Mouse (Mus musculus): Measurements from ENCODE around the gene Actg2. TPM values are rescaled to one million over a fixed set of nuclear protein-coding genes. Genes with fewer than 3 reads are reported as not detected.

Actg2 gene
- polyA plus RNA-seq, 2 experiments = 2.3 to 2.4 TPM

GRCm38 (mm10) chr6:83507168-83507546, 28.9 kb downstream of the Actg2 start:
- Histone ChIP-seq H3K4me2 (ENCODE audit: low read depth) (peak overlapping the region; percentile 94), H3K9ac (replicated peaks) (peak overlapping the region; percentile 55), H3K27ac (peak overlapping the region; percentile 81), H3K27me3 (ENCODE audit: control insufficient read depth, insufficient read depth, low read length) (no peaks in the 10 kb centered on the region), H3K9me3 (ENCODE audit: control insufficient read depth, low read length) (no peaks in the 10 kb centered on the region), H3K4me3 (ENCODE audit: insufficient read depth in 1 of 2, low read depth in 2 of 2, low read length in 2 of 2) (peak overlapping the region; percentile 44 to 82), H3K36me3 (replicated peaks; ENCODE audit: control insufficient read depth, insufficient read depth, low read depth) (no peaks in the 10 kb centered on the region), H3K4me1 (replicated peaks; ENCODE audit: control insufficient read depth in 2 of 2, insufficient read depth in 2 of 2, low read length in 1 of 2) (peaks cover 20 to 22% of the 10 kb centered on the region in 2 experiments)
- 20% methylated on average over 6 of the region's 6 CpGs for WGBS (ENCODE audit: insufficient replicate concordance)
- peak; percentile 11; the same call in 1 of the 2 replicates for ATAC-seq (ENCODE audit: insufficient read depth)
- DNase-seq (ENCODE audit: low read depth in 3 of 3, low spot score in 3 of 3) = no peak
- TF ChIP-seq EP300 (IDR thresholded peaks at IDR 0.05; ENCODE audit: low read depth) (0 out of 2 replicates have a peak, but pooled peaks have one; percentile 4), CTCF (IDR thresholded peaks at IDR 0.05; ENCODE audit: low read depth) (no peak)

DNA sequence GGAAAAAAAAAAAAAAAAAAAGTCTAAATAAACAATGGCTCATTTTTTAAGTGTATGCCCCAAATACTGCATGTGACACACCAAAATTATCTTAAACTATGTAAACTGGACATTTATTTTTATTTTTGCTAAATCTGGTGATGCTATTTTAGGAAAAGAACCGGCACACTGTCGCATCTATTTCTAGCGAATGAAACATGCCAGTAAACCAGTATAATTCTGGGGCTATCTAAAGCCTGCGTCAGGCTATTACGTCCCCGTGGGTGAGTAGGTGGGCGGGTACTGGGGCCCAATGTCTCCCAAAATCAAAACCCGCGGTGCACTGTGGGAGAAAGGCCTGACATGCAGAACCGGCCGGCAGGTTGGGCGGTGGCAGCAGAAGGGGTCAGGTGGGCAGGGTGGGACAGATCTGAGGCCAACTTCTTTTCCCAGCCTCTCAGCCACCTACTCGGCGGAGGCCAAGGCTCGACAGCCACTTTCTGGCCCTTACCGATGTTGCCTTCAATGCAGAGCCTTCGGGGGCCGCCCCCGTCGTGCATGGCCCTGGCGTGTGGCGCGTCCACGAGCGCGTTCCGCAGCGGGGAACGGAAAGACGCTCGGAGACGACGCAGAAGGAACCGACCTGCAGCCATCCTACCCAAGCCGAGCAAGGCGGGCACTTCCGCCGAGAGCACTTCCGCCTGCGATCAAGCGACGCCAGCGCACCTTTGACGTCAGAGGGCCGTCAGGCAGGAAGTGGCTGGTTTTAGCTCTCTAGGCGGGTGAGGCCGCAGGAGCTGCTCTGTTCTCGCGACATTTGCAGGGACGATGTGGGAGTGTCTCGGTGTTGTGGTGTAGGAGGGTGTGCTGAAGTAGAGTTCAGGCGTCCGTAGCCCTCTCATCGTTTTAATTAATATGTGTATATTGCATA, 29.6 kb downstream of the Actg2 start, which contains the start of gene Dguok:
Dguok (minus strand) TSS at position 712 of the 910 bp plus-strand sequence.
- H3K9ac ChIP-seq (replicated peaks) = peak within 1 kb of the TSS; percentile 69
- peaks cover 20 to 22% of the 10 kb centered on the region in 2 experiments for H3K4me1 ChIP-seq (replicated peaks; ENCODE audit: control insufficient read depth in 2 of 2, insufficient read depth in 2 of 2, low read length in 1 of 2)
- peak; percentile 96 to 99 (median 98) for DNase-seq (ENCODE audit: low read depth in 3 of 3, low spot score in 3 of 3)
- no peaks in the 10 kb centered on the region for H3K36me3 ChIP-seq (replicated peaks; ENCODE audit: control insufficient read depth, insufficient read depth, low read depth)
- H3K27ac ChIP-seq = peak within 1 kb of the TSS; percentile 93
- H3K27me3 ChIP-seq (ENCODE audit: control insufficient read depth, insufficient read depth, low read length) = no peaks in the 10 kb centered on the region
- peak within 1 kb of the TSS; percentile 81 to 82 for H3K4me3 ChIP-seq (ENCODE audit: insufficient read depth in 1 of 2, low read depth in 2 of 2, low read length in 2 of 2)
- ATAC-seq (ENCODE audit: insufficient read depth) = peak; percentile 94
- H3K4me2 ChIP-seq (ENCODE audit: low read depth) = peak within 1 kb of the TSS; percentile 94
- no peaks in the 10 kb centered on the region for H3K9me3 ChIP-seq (ENCODE audit: control insufficient read depth, low read length)
- 0% methylated on average over 54 of the region's 54 CpGs for WGBS (ENCODE audit: insufficient replicate concordance)
- no peak for TF ChIP-seq CTCF (IDR thresholded peaks at IDR 0.05; ENCODE audit: low read depth)
- TF ChIP-seq EP300 (IDR thresholded peaks at IDR 0.05; ENCODE audit: low read depth) = peak; percentile 64

GRCm38 (mm10) chr6:83505554-83505953, 30.5 kb downstream of the Actg2 start:
- Histone ChIP-seq H3K4me3 (ENCODE audit: insufficient read depth in 1 of 2, low read depth in 2 of 2, low read length in 2 of 2) (peak overlapping the region; percentile 81 to 82), H3K9me3 (ENCODE audit: control insufficient read depth, low read length) (no peaks in the 10 kb centered on the region), H3K27ac (peak overlapping the region; percentile 93), H3K9ac (replicated peaks) (peak overlapping the region; percentile 69), H3K4me1 (replicated peaks; ENCODE audit: control insufficient read depth in 2 of 2, insufficient read depth in 2 of 2, low read length in 1 of 2) (peaks cover 20 to 22% of the 10 kb centered on the region in 2 experiments), H3K36me3 (replicated peaks; ENCODE audit: control insufficient read depth, insufficient read depth, low read depth) (no peaks in the 10 kb centered on the region), H3K27me3 (ENCODE audit: control insufficient read depth, insufficient read depth, low read length) (no peaks in the 10 kb centered on the region), H3K4me2 (ENCODE audit: low read depth) (peak overlapping the region; percentile 94)
- DNase-seq (ENCODE audit: low read depth in 3 of 3, low spot score in 3 of 3) (peak; percentile 31 to 46 (median 45)), ATAC-seq (ENCODE audit: insufficient read depth) (no peak)
- TF ChIP-seq CTCF (IDR thresholded peaks at IDR 0.05; ENCODE audit: low read depth) = no peak
- peak; percentile 74 for TF ChIP-seq EP300 (IDR thresholded peaks at IDR 0.05; ENCODE audit: low read depth)
- 36% methylated on average over 4 of the region's 4 CpGs for WGBS (ENCODE audit: insufficient replicate concordance)

GRCm38 (mm10) chr6:83503361-83503760, 32.7 kb downstream of the Actg2 start:
- Histone ChIP-seq H3K9me3 (ENCODE audit: control insufficient read depth, low read length) (peaks cover 2% of the 10 kb centered on the region; the same call in 1 of the 2 replicates), H3K27ac (no peak overlapping the region), H3K9ac (replicated peaks) (no peak overlapping the region), H3K4me1 (replicated peaks; ENCODE audit: control insufficient read depth in 2 of 2, insufficient read depth in 2 of 2, low read length in 1 of 2) (peaks cover 20 to 22% of the 10 kb centered on the region in 2 experiments), H3K27me3 (ENCODE audit: control insufficient read depth, insufficient read depth, low read length) (no peaks in the 10 kb centered on the region), H3K4me2 (ENCODE audit: low read depth) (no peak overlapping the region), H3K36me3 (replicated peaks; ENCODE audit: control insufficient read depth, insufficient read depth, low read depth) (no peaks in the 10 kb centered on the region), H3K4me3 (ENCODE audit: insufficient read depth in 1 of 2, low read depth in 2 of 2, low read length in 2 of 2) (no peak overlapping the region)
- TF ChIP-seq EP300 (IDR thresholded peaks at IDR 0.05; ENCODE audit: low read depth) (no peak), CTCF (IDR thresholded peaks at IDR 0.05; ENCODE audit: low read depth) (no peak)
- ATAC-seq (ENCODE audit: insufficient read depth) (no peak), DNase-seq (ENCODE audit: low read depth in 3 of 3, low spot score in 3 of 3) (no peak)
- WGBS (ENCODE audit: insufficient replicate concordance) = 63% methylated on average over 3 of the region's 3 CpGs

DNA sequence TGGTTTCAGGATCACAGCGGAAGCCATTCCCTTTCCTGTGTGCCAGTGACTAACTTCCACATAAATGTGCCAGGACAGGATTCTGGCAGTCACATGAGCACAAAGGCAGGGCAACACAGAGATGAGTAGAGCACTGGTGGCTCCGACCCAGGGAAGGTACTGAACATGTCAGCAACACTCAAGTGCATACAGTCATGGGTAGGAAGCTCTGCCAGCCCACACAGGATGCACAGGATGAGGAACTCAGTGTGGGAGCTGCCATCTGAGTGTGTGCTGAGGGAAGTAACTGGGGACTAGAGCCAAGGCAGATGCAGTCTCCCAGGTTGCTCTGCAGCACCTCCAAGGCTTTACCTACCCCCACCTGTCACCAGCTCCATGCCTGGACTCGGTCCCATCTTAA, 33.4 kb downstream of the Actg2 start:
- no peak overlapping the region for H3K4me3 ChIP-seq (ENCODE audit: insufficient read depth in 1 of 2, low read depth in 2 of 2, low read length in 2 of 2)
- no peak for DNase-seq (ENCODE audit: low read depth in 3 of 3, low spot score in 3 of 3)
- ATAC-seq (ENCODE audit: insufficient read depth) = no peak
- H3K36me3 ChIP-seq (replicated peaks; ENCODE audit: control insufficient read depth, insufficient read depth, low read depth) = no peaks in the 10 kb centered on the region
- TF ChIP-seq CTCF (IDR thresholded peaks at IDR 0.05; ENCODE audit: low read depth) (no peak), EP300 (IDR thresholded peaks at IDR 0.05; ENCODE audit: low read depth) (no peak)
- no peak overlapping the region for H3K27ac ChIP-seq
- H3K9ac ChIP-seq (replicated peaks) = no peak overlapping the region
- H3K9me3 ChIP-seq (ENCODE audit: control insufficient read depth, low read length) = peaks cover 2% of the 10 kb centered on the region; the same call in 1 of the 2 replicates
- no peak overlapping the region for H3K4me2 ChIP-seq (ENCODE audit: low read depth)
- H3K4me1 ChIP-seq (replicated peaks; ENCODE audit: control insufficient read depth in 2 of 2, insufficient read depth in 2 of 2, low read length in 1 of 2) = peaks cover 19 to 21% of the 10 kb centered on the region in 2 experiments
- WGBS (ENCODE audit: insufficient replicate concordance) = 51% methylated on average over 3 of the region's 3 CpGs
- no peaks in the 10 kb centered on the region for H3K27me3 ChIP-seq (ENCODE audit: control insufficient read depth, insufficient read depth, low read length)

All from liver, embryonic 14.5 days (tissue).